Mouse (Mus musculus) ES-E14 (cell line): ENCODE data around the gene Kif26b. TPM values are rescaled to one million over a fixed set of nuclear protein-coding genes. Genes with fewer than 3 reads are reported as not detected.

Source experiments
- DNase-seq: peaks from one replicate; pipeline ENCODE4 v3.0.0-alpha.2; 2013; ENCODE audit warnings: low read depth, low spot score
- H3K27ac ChIP-seq: 2 replicates; pipeline ENCODE4 v1.5.1; 2012; ENCODE audit warnings: low read depth, mild to moderate bottlenecking, low read length, moderate library complexity, mixed read lengths; ENCODE audit not compliant: poor library complexity, insufficient read depth, severe bottlenecking
- H3K36me3 ChIP-seq: 2 replicates; pipeline ENCODE4 v1.6.1; 2012; ENCODE audit warnings: mild to moderate bottlenecking, low read length, moderate library complexity, mixed read lengths; ENCODE audit not compliant: control insufficient read depth, poor library complexity, insufficient read depth, severe bottlenecking
- H3K4me1 ChIP-seq, 2 experiments: fragments of 150-350 bp in 1 of 2; sonication (generic) in 1 of 2; 2 replicates each; pipeline ENCODE4 v1.6.1; 2012; ENCODE audit warnings: low read length in 2 of 2, mild to moderate bottlenecking in 1 of 2, mixed read lengths in 1 of 2; ENCODE audit not compliant: control insufficient read depth in 2 of 2, insufficient read depth in 2 of 2, poor library complexity in 1 of 2
- H3K4me3 ChIP-seq, 2 experiments: fragments of 150-350 bp in 1 of 2; sonication (generic) in 1 of 2; 2 replicates each; pipeline ENCODE4 v1.5.1; 2012; ENCODE audit warnings: low read length in 2 of 2, low read depth in 1 of 2, mild to moderate bottlenecking in 1 of 2, mixed read lengths in 1 of 2; ENCODE audit not compliant: insufficient read depth in 1 of 2, poor library complexity in 1 of 2, severe bottlenecking in 1 of 2
- H3K9ac ChIP-seq: 2 replicates; pipeline ENCODE4 v1.6.1; 2012; ENCODE audit warnings: low read depth, mild to moderate bottlenecking, low read length, mixed read lengths; ENCODE audit not compliant: poor library complexity, insufficient read depth, severe bottlenecking
- H3K9me3 ChIP-seq: fragments of 150-350 bp; sonication (generic); 2 replicates; pipeline ENCODE4 v1.6.1; 2012; ENCODE audit warnings: low read depth, mild to moderate bottlenecking, low read length; ENCODE audit not compliant: control insufficient read depth, insufficient read depth
- CHD2 ChIP-seq: IDR thresholded peaks from 2 replicates; pipeline ENCODE4 v1.6.1; 2014; ENCODE audit warnings: mild to moderate bottlenecking, low read depth, low read length, inconsistent platforms
- HCFC1 ChIP-seq: IDR thresholded peaks from 2 replicates; pipeline ENCODE4 v1.6.1; 2012; ENCODE audit warnings: low read length, inconsistent platforms, borderline replicate concordance; ENCODE audit not compliant: insufficient read depth
- MAFK ChIP-seq: IDR thresholded peaks from 2 replicates; pipeline ENCODE4 v1.6.1; 2014; ENCODE audit warnings: mild to moderate bottlenecking, low read depth, low read length, inconsistent platforms; ENCODE audit not compliant: insufficient read depth
- ZC3H11A ChIP-seq: IDR thresholded peaks from 2 replicates; pipeline ENCODE4 v1.6.1; 2012; ENCODE audit warnings: low read depth, mild to moderate bottlenecking, inconsistent platforms, low read length, borderline replicate concordance
- ZNF384 ChIP-seq: IDR thresholded peaks from 2 replicates; pipeline ENCODE4 v1.6.1; 2012; ENCODE audit warnings: low read depth, low read length, inconsistent platforms
- in situ Hi-C, 2 experiments: fragments of 600-800 bp; cut with MboI; formaldehyde crosslinking; loops; one replicate each; pipeline ENCODE4 v1.15.1; 2025; ENCODE audit warnings: low sequenced_read_pairs in 2 of 2, inconsistent platforms in 1 of 2; ENCODE audit not compliant: unreplicated experiment in 2 of 2
- total RNA-seq: library from RNA; depleted of rRNA; stranded (reverse); fragments of 300-350 nt; gene quantifications from 2 replicates; pipeline ENCODE4 v1.2.3, GENCODE M21; 2012

Gene Kif26b
- total RNA-seq, 1 experiment = 0.94 TPM

DNA sequence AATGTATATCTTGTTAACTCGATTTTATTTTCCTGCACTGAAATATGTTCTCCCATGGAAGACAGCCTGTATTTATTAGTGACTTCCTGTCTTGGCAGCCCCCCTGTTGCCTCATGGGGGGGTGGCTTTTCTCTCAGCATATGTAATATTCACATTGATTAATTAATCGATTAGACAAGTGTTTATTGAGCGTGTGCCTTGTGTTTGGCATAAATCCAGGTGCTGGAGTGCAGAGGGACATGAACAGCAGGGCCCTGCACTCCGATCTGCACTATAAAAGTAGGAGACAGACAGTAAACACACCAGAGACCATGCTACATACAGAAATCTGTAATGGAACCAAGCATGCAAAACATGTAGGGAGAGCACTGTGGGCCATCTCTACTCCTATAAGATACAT lies 236.0 kb downstream of the Kif26b start:
- Histone ChIP-seq H3K4me3 (no peak overlapping the region), H3K36me3 (no peaks in the 10 kb centered on the region), H3K9me3 (no peaks in the 10 kb centered on the region), H3K9ac (no peak overlapping the region), H3K4me1 (no peaks in the 10 kb centered on the region), H3K27ac (no peak overlapping the region)
- in situ Hi-C loops = no loop called here
- TF ChIP-seq MAFK = no peak
- no peak for TF ChIP-seq ZC3H11A
- TF ChIP-seq CHD2 = no peak
- no peak for TF ChIP-seq ZNF384
- no peak for TF ChIP-seq HCFC1
- no peak for DNase-seq

DNA sequence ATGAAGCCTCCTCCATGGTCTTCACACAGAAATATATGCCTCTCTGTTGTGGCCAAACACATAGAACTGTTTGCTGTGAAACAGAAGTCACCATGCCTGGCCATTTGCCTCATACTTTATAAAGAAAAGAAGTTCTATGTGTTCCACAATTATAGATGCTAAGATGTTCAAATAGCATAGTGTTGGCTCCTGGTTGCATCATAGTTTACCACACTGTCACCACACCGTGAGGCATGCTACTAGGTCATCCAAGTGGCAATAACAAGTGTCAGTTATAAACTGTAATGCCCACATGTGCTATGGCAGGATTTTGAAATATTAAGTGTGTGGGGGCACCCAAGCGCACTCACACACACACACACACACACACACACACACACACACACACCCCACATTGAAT lies 236.7 kb downstream of the Kif26b start:
- H3K9me3 ChIP-seq = no peaks in the 10 kb centered on the region
- in situ Hi-C loops = no loop called here
- H3K27ac ChIP-seq = no peak overlapping the region
- DNase-seq = no peak
- H3K4me1 ChIP-seq = no peaks in the 10 kb centered on the region
- TF ChIP-seq MAFK = no peak
- TF ChIP-seq ZNF384 = no peak
- no peak for TF ChIP-seq ZC3H11A
- no peak overlapping the region for H3K4me3 ChIP-seq
- no peaks in the 10 kb centered on the region for H3K36me3 ChIP-seq
- H3K9ac ChIP-seq = no peak overlapping the region

DNA sequence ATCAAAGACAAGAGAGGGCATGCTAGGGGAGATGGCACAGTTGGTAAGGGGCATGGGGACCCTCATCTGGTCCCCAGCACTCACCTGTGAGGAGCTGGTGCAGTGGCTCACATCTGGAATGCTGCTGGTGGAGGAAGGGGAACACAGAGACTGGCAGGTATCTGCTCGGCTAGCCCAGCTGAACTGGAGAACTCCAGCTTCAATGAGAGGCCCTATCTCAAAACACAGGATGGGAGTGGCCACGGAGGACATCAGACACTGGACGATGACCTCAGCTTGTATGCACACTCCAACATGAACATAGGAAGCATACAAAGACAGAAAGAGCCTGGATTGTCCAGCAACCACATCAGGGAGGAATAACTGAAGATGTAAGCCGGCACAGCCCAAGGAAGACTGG lies 240.1 kb downstream of the Kif26b start:
- TF ChIP-seq ZNF384 (no peak), HCFC1 (no peak), MAFK (no peak), ZC3H11A (no peak), CHD2 (no peak)
- Histone ChIP-seq H3K9ac (no peak overlapping the region), H3K36me3 (no peaks in the 10 kb centered on the region), H3K4me1 (no peaks in the 10 kb centered on the region), H3K27ac (no peak overlapping the region), H3K9me3 (no peaks in the 10 kb centered on the region), H3K4me3 (no peak overlapping the region)
- in situ Hi-C loops = no loop called here
- DNase-seq = no peak

DNA sequence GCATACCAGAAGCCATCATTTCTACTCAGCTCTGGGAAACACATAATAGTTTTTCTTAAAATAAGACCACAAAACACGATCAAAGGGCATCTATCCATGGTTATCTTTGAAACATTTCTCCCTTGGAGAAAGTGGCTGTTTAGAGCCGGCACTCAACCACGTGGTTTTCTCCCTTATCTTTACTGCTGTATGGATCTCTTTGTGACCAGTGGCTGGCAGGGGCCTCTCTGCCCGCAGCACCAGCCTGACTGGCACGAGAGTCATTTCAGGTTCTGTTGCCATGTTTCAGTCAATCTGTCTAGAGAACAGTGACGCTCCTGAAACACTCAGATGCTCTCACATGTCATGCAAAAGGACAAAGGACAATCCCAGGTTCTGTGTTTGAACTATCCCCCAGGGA lies 241.1 kb downstream of the Kif26b start:
- H3K9ac ChIP-seq = no peak overlapping the region
- no peaks in the 10 kb centered on the region for H3K36me3 ChIP-seq
- no peak overlapping the region for H3K27ac ChIP-seq
- no peak for DNase-seq
- no peaks in the 10 kb centered on the region for H3K9me3 ChIP-seq
- no peaks in the 10 kb centered on the region for H3K4me1 ChIP-seq
- no peak for TF ChIP-seq ZNF384
- TF ChIP-seq HCFC1 = no peak
- TF ChIP-seq MAFK = no peak
- TF ChIP-seq ZC3H11A = no peak
- no peak for TF ChIP-seq CHD2
- in situ Hi-C loops = no loop called here
- H3K4me3 ChIP-seq = no peak overlapping the region

DNA sequence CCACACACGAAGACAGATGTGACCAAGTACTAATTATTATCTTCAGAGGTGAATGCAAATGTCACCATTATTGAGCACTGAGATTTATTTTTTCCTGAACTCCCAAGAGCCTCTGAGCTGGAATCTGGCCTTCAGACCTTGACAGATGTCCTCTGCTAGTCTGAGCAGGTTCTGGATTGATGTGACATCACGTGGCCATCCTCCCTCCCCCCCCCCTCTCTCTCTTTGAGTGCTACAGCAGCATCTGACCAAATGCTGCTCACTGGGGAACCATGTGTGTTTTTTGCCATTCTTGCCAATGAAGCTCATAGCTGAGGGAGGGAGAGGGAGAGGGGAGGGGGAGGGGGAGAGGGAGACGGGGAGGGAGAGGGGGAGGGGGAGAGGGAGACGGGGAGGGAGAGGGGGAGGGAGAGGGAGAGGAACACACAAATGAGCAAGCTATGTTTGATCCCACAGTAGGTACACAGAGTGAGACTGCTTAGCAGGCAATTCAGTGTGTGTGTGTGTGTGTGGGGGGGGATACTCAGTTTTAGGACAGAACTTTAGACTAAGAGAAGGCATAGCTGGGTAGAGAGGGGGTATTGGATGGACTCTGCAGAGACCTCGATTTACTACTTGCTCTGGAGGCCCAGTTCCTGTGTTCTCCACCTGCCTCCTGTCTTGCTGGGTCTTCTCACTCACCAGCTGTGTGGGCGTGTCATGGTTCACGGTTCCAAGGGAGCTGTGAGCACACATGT lies 241.9 kb downstream of the Kif26b start:
- Histone ChIP-seq H3K36me3 (no peaks in the 10 kb centered on the region), H3K4me1 (no peaks in the 10 kb centered on the region), H3K4me3 (no peak overlapping the region), H3K9ac (no peak overlapping the region), H3K27ac (no peak overlapping the region), H3K9me3 (no peaks in the 10 kb centered on the region)
- DNase-seq = no peak
- TF ChIP-seq ZC3H11A (no peak), MAFK (no peak), HCFC1 (no peak), CHD2 (no peak), ZNF384 (no peak)
- in situ Hi-C loops = no loop called here
